Mouse (Mus musculus) telencephalon, adult 2 months (tissue): Measurements from ENCODE around the gene Rab5b.
"Not testable (repeated sequence)": the region's sequence is repeated elsewhere in the genome, so short reads cannot be mapped to it uniquely, and the experiment has no call there.

Source experiments
- DNase-seq: peaks from one replicate; pipeline ENCODE4 v3.0.0-alpha.2; 2011; ENCODE audit warnings: low read depth, low spot score

Gene Rab5b

GRCm38 (mm10) chr10:128645111-128646011 is 50.7 kb downstream of the Rab5b start, which contains the start of gene Ikzf4:
Gene Ikzf4, minus strand, starts transcription at chr10:128645991.
- no peak for DNase-seq

DNA sequence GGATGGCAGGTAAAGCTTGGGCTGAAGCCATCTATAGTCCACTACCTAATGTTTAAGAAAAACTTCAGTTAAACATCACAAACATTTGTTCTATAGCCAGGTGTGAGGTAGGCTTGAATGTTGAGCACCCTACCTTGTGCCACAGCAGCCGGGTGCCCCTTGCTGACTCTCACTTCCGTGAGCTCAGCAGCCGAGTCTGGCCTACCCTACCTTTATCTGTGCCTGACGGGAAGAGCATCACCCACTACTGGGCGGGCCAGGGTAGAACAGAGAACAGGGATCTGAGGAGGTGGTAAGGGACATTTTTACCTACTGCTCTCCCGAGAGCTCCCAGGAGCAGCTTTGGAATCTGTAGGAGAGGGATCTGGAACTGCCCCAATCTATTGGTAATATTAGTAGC is 53.3 kb downstream of the Rab5b start:
- no peak for DNase-seq

DNA sequence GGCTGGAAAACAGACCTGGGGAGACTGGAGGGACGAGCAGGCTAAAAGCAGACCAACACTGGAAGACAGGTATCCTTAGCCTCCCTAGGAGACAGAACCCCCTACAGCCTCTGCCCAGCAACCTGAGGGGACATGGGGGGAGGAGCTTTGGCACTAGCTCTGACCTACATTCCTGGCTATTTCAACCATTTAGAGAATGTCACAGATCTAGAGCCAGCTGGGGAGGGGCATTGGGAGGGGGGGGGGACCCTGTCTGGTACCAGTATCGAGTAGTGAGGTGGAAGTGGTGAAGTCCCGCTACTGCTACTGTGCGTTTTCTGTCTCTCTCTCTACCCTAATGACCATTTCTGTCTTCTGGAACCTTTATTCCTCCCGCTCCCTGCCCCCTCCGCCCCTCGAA is 54.2 kb downstream of the Rab5b start:
- no peak for DNase-seq

- no peak for DNase-seq
These were observed 55.2 kb downstream of the Rab5b start for GRCm38 (mm10) chr10:128640891-128641290.

DNA sequence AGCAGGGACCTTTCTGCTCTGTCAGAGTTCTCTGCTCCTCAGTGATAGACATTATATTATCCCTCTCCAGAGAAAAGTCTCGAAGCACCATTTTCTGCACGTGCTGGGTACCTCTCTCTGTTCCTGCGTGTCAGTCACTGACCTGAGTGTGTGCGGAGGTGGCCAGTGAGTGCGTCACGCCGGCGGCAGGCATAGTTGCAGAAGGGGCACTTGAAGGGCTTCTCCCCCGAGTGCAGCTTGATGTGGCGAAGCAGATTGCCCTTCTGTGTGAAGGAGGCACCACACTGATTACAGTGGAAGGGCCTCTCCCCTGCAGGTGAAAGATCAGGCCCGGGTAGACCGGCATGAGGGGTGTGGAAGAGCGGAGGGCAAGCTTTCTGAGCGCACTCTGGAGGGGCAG is 56.1 kb downstream of the Rab5b start:
- no peak for DNase-seq

GRCm38 (mm10) chr10:128637011-128637410 is 59.1 kb downstream of the Rab5b start:
- DNase-seq = no peak

- DNase-seq = no peak
These were observed 59.5 kb downstream of the Rab5b start for GRCm38 (mm10) chr10:128636561-128636960.

GRCm38 (mm10) chr10:128635697-128636096 is 60.4 kb downstream of the Rab5b start:
- no peak for DNase-seq

DNA sequence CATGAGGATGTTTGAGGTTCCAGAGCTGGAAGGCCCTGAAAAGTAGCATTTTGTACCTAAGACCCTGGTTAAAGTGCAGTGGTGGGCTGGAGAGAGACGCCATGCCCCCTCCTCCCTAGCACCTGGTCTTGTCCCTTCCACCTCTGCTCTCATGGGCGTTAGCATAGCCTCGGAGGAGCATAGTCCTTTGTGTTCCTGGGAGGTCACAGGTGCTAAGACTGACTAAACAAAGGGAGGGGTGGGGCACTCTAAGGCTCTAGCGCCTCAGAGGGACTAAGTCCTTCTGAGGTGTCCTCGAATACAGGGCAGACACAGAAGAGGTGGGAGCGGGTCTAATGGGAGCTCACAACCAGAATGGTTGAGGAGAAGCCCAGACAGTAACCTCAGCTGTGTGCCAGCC is 64.5 kb downstream of the Rab5b start:
- no peak for DNase-seq

GRCm38 (mm10) chr10:128630306-128630705 is 65.8 kb downstream of the Rab5b start:
- DNase-seq = not testable (repeated sequence)

DNA sequence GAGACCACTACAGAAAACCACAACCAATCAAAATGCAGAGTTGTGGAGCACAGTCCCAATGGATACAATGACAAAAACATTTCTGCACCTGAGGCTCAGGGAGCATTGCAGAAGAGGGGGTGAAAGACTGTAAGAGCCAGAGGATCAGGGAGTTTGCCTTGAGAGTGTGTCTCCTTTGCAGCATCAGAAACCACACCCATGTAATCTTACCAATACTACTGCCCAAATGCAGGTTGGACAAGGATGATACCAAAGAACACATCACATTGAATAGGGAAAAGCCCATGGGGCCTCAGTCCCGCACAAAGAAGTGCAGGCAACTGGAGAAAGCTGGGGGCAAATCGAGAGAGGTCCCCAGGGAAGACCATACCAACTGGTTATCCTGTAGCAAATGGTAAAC is 66.3 kb downstream of the Rab5b start:
- DNase-seq = no peak

- no peak for DNase-seq
These were observed 68.4 kb downstream of the Rab5b start for GRCm38 (mm10) chr10:128627398-128628317.
